Mouse (Mus musculus): ENCODE results near the gene Ikzf2. TPM values are rescaled to one million over a fixed set of nuclear protein-coding genes. Genes with fewer than 3 reads are reported as not detected.
A peak's percentile ranks its signal among the peaks of the same experiment; 100 is the strongest.

Ikzf2 gene
- polyA plus RNA-seq, 1 experiment from 2014 or later, result 4.8 TPM

DNA sequence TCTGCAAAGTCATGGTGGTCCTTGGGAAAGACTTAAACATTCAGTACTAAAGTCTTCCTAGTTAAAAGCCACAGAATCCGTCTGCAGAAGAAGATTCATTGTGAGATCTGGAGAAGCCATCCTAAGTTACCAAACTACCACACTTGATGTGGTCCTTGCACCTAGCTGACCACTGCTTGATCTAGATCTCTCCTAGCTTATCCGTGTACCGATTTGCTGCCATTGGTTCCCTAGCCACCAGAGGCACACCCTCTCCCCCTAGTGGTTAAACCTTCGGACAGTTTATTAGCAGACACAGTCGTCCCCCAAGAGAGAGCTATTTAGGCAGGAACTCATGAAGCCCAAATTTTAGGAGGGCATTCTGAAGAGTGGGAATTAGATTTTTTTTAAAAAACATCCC lies 1.9 kb upstream of the Ikzf2 start:
- under 1% methylated on average over 5 of the region's 5 CpGs for WGBS
- ATAC-seq (ENCODE audit: low read depth), result no peak; the same call in 1 of the 2 replicates
- Histone ChIP-seq H3K27me3 (ENCODE audit: control insufficient read depth, insufficient read depth, low read length) (no peaks in the 10 kb centered on the region), H3K27ac (ENCODE audit: low read depth, low read length) (no peak overlapping the region), H3K4me1 (ENCODE audit: control insufficient read depth, insufficient read depth, low read length) (no peaks in the 10 kb centered on the region), H3K9ac (replicated peaks; ENCODE audit: low read depth, low read length) (no peak overlapping the region), H3K4me2 (ENCODE audit: low read depth, low read length) (0 out of 2 replicates have a peak overlapping the region, but pooled peaks have one; percentile 7), H3K4me3 (ENCODE audit: low read depth, low read length) (no peak overlapping the region), H3K36me3 (ENCODE audit: control insufficient read depth, insufficient read depth, low read length) (no peaks in the 10 kb centered on the region), H3K9me3 (ENCODE audit: control insufficient read depth, low read length) (no peaks in the 10 kb centered on the region)

DNA sequence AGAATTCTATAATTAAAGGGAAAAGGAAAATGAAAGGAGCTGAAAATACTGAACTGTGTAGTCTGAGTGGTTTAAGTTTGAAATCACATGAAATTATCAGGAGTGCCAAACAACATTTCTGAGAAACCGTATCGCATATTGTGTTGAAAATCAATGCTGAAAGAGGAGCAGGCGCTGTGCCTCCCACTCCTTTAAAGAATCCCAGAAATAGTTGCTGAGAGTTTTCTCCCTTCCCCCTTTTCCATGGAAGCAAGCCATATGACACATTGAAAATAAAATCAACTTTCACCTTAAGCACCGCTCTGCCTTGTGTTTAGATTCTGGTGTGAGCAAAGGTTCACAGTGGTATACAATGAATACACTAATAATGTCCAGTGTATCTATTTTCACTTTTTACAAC lies 1.1 kb upstream of the Ikzf2 start:
- 14% methylated on average over 4 of the region's 4 CpGs for WGBS
- peak overlapping the region; percentile 72 for H3K4me3 ChIP-seq (ENCODE audit: low read depth, low read length)

DNA sequence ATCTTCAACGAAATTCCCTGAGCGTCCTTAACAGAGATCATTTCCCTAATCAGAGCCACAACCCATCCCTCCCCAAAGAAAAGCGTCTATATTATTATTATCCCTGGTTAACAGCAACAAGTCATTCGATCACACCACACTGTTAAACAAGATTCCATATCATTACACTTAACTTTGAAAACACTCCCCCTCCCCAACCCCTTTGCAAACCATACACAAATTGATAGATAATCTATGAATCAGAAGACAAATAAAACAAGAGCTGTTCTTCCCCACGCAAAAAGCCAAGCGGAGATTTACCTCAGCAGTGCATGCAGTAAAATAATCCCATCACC lies 337 bp downstream of the Ikzf2 start:
- H3K9me3 ChIP-seq (ENCODE audit: control insufficient read depth, low read length), result no peaks in the 10 kb centered on the region
- peak overlapping the region; percentile 56 for H3K27ac ChIP-seq (ENCODE audit: low read depth, low read length)
- peak overlapping the region; percentile 86 for H3K4me2 ChIP-seq (ENCODE audit: low read depth, low read length)
- no peaks in the 10 kb centered on the region for H3K36me3 ChIP-seq (ENCODE audit: control insufficient read depth, insufficient read depth, low read length)
- peak overlapping the region; percentile 72 for H3K4me3 ChIP-seq (ENCODE audit: low read depth, low read length)
- WGBS, result 0% methylated on average over 6 of the region's 6 CpGs
- H3K27me3 ChIP-seq (ENCODE audit: control insufficient read depth, insufficient read depth, low read length), result no peaks in the 10 kb centered on the region
- 0 out of 2 replicates have a peak, but pooled peaks have one; percentile 0 for ATAC-seq (ENCODE audit: low read depth)
- H3K9ac ChIP-seq (replicated peaks; ENCODE audit: low read depth, low read length), result peak overlapping the region; percentile 59
- H3K4me1 ChIP-seq (ENCODE audit: control insufficient read depth, insufficient read depth, low read length), result no peaks in the 10 kb centered on the region

More for the DNA sequence above, 1.1 kb upstream of the Ikzf2 start:
- ATAC-seq (ENCODE audit: low read depth), result no peak
- Histone ChIP-seq H3K4me2 (ENCODE audit: low read depth, low read length) (peak overlapping the region; percentile 66), H3K36me3 (ENCODE audit: control insufficient read depth, insufficient read depth, low read length) (no peaks in the 10 kb centered on the region), H3K4me1 (ENCODE audit: control insufficient read depth, insufficient read depth, low read length) (no peaks in the 10 kb centered on the region), H3K27me3 (ENCODE audit: control insufficient read depth, insufficient read depth, low read length) (no peaks in the 10 kb centered on the region), H3K27ac (ENCODE audit: low read depth, low read length) (no peak overlapping the region), H3K9me3 (ENCODE audit: control insufficient read depth, low read length) (no peaks in the 10 kb centered on the region), H3K9ac (replicated peaks; ENCODE audit: low read depth, low read length) (peak overlapping the region; percentile 59; the same call in 1 of the 2 replicates)

DNA sequence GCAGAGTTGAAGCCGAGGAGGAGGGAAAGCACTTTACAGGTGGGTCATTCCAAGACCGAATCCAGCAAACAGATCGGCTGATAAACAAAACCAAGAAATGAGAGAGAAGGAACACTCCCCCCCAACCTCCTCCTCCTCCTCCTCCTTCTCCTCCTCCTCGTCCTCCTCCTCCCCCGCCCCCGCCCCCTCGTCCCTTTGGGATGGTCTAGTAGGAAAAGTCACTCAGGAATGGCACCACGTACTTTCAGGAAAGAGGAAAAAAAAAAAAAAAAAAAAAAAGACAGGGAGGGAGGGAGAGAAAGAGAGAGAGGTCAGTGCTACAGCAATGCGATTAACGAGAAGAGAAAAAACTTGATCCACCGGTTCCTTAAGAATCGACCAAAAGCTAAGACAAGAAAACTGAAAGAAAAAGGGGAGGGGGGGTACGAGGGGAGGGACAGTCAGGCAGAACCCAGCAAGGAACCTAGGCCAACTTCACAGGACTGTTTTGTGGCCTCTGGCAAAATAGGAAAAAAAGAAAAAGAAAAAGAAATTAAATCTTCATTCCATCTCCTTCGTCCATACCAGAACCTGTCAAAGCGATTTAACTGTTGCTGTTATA lies 1.1 kb downstream of the Ikzf2 start:
- Histone ChIP-seq H3K4me3 (ENCODE audit: low read depth, low read length) (peak overlapping the region; percentile 72), H3K4me1 (ENCODE audit: control insufficient read depth, insufficient read depth, low read length) (no peaks in the 10 kb centered on the region), H3K4me2 (ENCODE audit: low read depth, low read length) (peak overlapping the region; percentile 86), H3K9ac (replicated peaks; ENCODE audit: low read depth, low read length) (no peak overlapping the region), H3K9me3 (ENCODE audit: control insufficient read depth, low read length) (no peaks in the 10 kb centered on the region), H3K27me3 (ENCODE audit: control insufficient read depth, insufficient read depth, low read length) (no peaks in the 10 kb centered on the region), H3K36me3 (ENCODE audit: control insufficient read depth, insufficient read depth, low read length) (no peaks in the 10 kb centered on the region), H3K27ac (ENCODE audit: low read depth, low read length) (no peak overlapping the region)
- no peak for ATAC-seq (ENCODE audit: low read depth)
- WGBS, result under 1% methylated on average over 13 of the region's 15 CpGs

DNA sequence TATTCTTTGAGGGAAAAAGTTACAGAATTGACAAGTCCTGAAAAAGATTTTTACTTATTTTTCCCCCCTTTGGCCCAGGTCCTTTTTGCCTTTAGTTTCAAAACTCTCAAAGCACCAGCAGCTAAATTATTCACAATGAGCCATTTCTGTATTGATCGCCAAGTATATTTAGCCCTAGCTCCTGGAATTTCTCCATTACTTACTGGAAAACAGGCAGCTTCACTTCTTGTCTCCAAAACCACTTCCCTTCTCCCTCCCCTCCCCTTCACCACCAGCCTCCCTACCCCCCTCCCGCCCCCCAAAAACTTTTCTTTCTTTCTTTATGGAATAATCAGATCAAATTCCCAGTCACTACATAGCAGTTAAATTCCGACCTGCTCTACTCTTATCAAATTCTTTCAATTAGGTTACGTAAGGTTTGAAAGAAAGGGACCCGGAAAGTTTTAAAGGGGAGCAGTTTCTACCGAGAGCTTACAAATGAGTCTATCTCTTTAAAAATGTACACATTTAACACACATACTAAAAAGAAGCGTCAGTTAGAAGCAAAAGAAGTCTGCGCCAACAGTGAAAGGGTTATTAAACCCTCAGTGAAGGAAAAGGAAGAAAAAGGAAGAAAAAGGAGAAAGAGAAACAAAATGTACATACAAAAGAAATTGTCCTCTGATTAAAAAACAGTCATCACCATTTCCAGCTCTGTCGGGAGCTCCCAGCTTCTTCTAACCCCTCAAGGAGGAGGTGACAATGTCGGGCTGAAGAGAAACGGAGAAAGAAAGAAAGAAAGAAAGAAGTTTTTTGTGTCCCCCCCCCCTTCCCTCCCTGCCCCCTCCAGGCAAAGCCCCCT lies 1.8 kb downstream of the Ikzf2 start:
- WGBS, result under 1% methylated on average over 11 of the region's 11 CpGs
- Histone ChIP-seq H3K4me2 (ENCODE audit: low read depth, low read length) (peak overlapping the region; percentile 86), H3K27me3 (ENCODE audit: control insufficient read depth, insufficient read depth, low read length) (no peaks in the 10 kb centered on the region), H3K27ac (ENCODE audit: low read depth, low read length) (no peak overlapping the region), H3K9ac (replicated peaks; ENCODE audit: low read depth, low read length) (no peak overlapping the region), H3K9me3 (ENCODE audit: control insufficient read depth, low read length) (no peaks in the 10 kb centered on the region), H3K36me3 (ENCODE audit: control insufficient read depth, insufficient read depth, low read length) (no peaks in the 10 kb centered on the region), H3K4me3 (ENCODE audit: low read depth, low read length) (peak overlapping the region; percentile 72), H3K4me1 (ENCODE audit: control insufficient read depth, insufficient read depth, low read length) (no peaks in the 10 kb centered on the region)
- ATAC-seq (ENCODE audit: low read depth), result no peak

DNA sequence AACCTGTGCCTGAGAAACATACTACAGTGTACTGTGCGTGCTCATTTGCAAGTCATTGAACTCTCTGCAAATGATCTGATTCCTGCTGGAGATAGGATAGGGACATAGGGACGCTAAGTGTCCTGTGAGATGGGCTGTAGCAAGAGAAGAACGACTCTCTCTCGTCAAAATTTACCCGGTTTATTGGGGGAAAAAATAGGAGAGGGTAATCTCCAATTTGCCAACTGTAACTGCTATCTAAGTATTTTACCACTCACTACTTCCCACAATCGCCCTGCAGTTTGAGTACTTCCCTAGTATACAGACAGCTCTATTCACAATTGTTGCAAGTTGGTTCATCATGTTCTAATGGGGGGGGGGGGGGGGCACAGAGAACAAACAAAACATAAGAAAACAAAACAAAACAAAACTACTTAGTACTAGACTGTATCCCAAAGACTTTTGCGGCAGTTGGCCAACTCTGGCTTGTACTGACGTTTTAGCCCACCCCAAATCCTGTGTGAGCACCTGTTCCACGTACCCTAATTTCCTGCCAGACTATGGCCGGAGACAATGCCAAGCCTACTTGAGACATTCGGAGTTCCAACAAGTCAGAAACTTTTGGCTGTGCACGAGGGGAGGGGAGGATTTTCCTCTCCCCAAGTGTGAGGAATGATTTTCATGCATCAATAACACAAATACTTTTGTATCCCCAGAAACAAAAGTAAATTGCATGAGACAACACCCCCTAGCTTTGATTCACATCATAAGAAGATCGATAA lies 2.6 kb downstream of the Ikzf2 start:
- Histone ChIP-seq H3K9me3 (ENCODE audit: control insufficient read depth, low read length) (no peaks in the 10 kb centered on the region), H3K4me2 (ENCODE audit: low read depth, low read length) (peak overlapping the region; percentile 86), H3K4me3 (ENCODE audit: low read depth, low read length) (peak overlapping the region; percentile 72), H3K27ac (ENCODE audit: low read depth, low read length) (no peak overlapping the region), H3K36me3 (ENCODE audit: control insufficient read depth, insufficient read depth, low read length) (no peaks in the 10 kb centered on the region), H3K9ac (replicated peaks; ENCODE audit: low read depth, low read length) (no peak overlapping the region), H3K27me3 (ENCODE audit: control insufficient read depth, insufficient read depth, low read length) (no peaks in the 10 kb centered on the region), H3K4me1 (ENCODE audit: control insufficient read depth, insufficient read depth, low read length) (no peaks in the 10 kb centered on the region)
- ATAC-seq (ENCODE audit: low read depth), result no peak
- 30% methylated on average over 13 of the region's 13 CpGs for WGBS

DNA sequence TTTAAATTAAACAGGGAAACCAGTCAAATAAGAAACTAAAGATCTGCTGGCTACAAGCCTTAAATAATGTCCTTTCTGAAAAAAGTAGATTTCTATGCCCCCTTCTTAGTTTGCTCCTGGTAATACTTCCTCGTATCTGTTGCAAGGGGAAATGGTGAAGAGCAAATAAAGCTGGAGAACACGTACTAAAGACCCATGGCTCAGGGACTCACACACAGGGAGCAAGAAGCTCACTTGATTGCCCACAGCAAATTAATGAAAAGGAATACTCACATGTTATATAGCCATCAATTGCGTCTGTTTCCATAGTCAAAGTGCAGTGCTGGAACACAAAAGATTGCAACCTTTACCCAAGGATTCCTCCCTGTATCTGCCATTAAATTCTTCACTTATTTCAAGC lies 3.2 kb downstream of the Ikzf2 start:
- Histone ChIP-seq H3K4me2 (ENCODE audit: low read depth, low read length) (0 out of 2 replicates have a peak overlapping the region, but pooled peaks have one; percentile 86), H3K4me3 (ENCODE audit: low read depth, low read length) (no peak overlapping the region), H3K4me1 (ENCODE audit: control insufficient read depth, insufficient read depth, low read length) (no peaks in the 10 kb centered on the region), H3K27me3 (ENCODE audit: control insufficient read depth, insufficient read depth, low read length) (no peaks in the 10 kb centered on the region), H3K9me3 (ENCODE audit: control insufficient read depth, low read length) (no peaks in the 10 kb centered on the region), H3K9ac (replicated peaks; ENCODE audit: low read depth, low read length) (no peak overlapping the region), H3K36me3 (ENCODE audit: control insufficient read depth, insufficient read depth, low read length) (no peaks in the 10 kb centered on the region), H3K27ac (ENCODE audit: low read depth, low read length) (no peak overlapping the region)
- WGBS, result 52% methylated on average over 3 of the region's 3 CpGs
- no peak for ATAC-seq (ENCODE audit: low read depth)

DNA sequence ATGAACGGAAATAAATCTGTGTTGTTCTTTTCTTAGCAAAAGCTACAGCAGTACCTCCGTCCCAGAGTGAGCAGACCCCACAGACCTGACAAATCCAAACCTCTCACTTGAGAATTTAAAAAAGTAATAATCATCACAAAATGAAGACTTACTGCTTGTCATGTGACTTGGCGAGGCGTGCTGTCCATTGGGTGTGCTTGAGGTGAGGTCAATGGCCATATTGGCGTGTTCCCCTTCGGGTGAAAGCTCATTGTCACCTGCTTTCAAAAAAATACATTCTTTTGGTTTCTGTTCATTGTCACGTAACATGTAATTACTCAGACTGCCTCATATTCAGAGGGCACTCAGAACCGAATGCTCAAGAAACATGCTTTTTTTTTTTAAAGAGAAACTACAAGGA lies 4.0 kb downstream of the Ikzf2 start:
- WGBS, result 90% methylated on average over 8 of the region's 8 CpGs
- no peak overlapping the region for H3K4me3 ChIP-seq (ENCODE audit: low read depth, low read length)
- ATAC-seq (ENCODE audit: low read depth), result no peak

DNA sequence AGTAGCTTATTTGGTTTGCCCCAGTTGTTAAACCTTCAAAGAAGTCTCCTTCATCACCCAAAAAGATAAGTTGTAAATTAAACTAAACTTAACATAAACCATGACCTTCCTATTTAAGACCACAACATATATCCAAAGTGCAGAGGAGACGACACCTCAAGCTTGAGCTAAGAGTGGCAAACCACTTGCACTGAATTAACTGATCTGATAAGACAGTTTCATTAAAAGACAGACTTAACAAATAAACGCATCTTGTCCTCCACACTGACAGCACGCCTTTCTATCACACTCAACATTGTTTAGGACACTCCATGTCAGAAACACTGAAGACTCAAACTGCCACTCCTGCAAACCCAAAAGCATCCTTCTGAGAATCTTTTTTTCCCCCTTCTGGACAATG lies 4.8 kb downstream of the Ikzf2 start:
- no peak overlapping the region for H3K27ac ChIP-seq (ENCODE audit: low read depth, low read length)
- WGBS, result 91% methylated on average over 3 of the region's 3 CpGs
- ATAC-seq (ENCODE audit: low read depth), result no peak

More for the DNA sequence above, 4.0 kb downstream of the Ikzf2 start:
- Histone ChIP-seq H3K9ac (replicated peaks; ENCODE audit: low read depth, low read length) (no peak overlapping the region), H3K36me3 (ENCODE audit: control insufficient read depth, insufficient read depth, low read length) (no peaks in the 10 kb centered on the region), H3K27ac (ENCODE audit: low read depth, low read length) (no peak overlapping the region), H3K9me3 (ENCODE audit: control insufficient read depth, low read length) (no peaks in the 10 kb centered on the region), H3K27me3 (ENCODE audit: control insufficient read depth, insufficient read depth, low read length) (no peaks in the 10 kb centered on the region), H3K4me1 (ENCODE audit: control insufficient read depth, insufficient read depth, low read length) (no peaks in the 10 kb centered on the region), H3K4me2 (ENCODE audit: low read depth, low read length) (no peak overlapping the region)

More for the DNA sequence above, 4.8 kb downstream of the Ikzf2 start:
- Histone ChIP-seq H3K9me3 (ENCODE audit: control insufficient read depth, low read length) (no peaks in the 10 kb centered on the region), H3K4me1 (ENCODE audit: control insufficient read depth, insufficient read depth, low read length) (no peaks in the 10 kb centered on the region), H3K27me3 (ENCODE audit: control insufficient read depth, insufficient read depth, low read length) (no peaks in the 10 kb centered on the region), H3K9ac (replicated peaks; ENCODE audit: low read depth, low read length) (no peak overlapping the region), H3K4me3 (ENCODE audit: low read depth, low read length) (no peak overlapping the region), H3K36me3 (ENCODE audit: control insufficient read depth, insufficient read depth, low read length) (no peaks in the 10 kb centered on the region), H3K4me2 (ENCODE audit: low read depth, low read length) (no peak overlapping the region)

All from neural tube, embryonic 14.5 days (tissue).